Mouse (Mus musculus) kidney, embryonic 16.5 days (tissue): ENCODE results near the gene 4921504E06Rik. TPM values are rescaled to one million over a fixed set of nuclear protein-coding genes. Genes with fewer than 3 reads are reported as not detected.

ENCODE experiments used
- ATAC-seq: fragments of 200-750 bp; cut with Nextera tagmentation; 2 replicates; pipeline ENCODE4 v1.8.0; 2017; ENCODE audit warnings: moderate TSS enrichment; ENCODE audit not compliant: low FRiP score, low TSS enrichment
- H3K27ac ChIP-seq: fragments of 300-500 bp; sonication (generic); 2 replicates; pipeline ENCODE4 v1.5.1; 2014; ENCODE audit warnings: low read length
- H3K27me3 ChIP-seq: fragments of 300-500 bp; sonication (generic); 2 replicates; pipeline ENCODE4 v1.6.1; 2014; ENCODE audit warnings: low read length, control low read depth, mixed read lengths; ENCODE audit not compliant: insufficient read depth
- H3K36me3 ChIP-seq: fragments of 300-500 bp; sonication (generic); 2 replicates; pipeline ENCODE4 v1.6.1; 2014; ENCODE audit warnings: low read length, control low read depth, mixed read lengths; ENCODE audit not compliant: insufficient read depth
- H3K4me1 ChIP-seq: fragments of 300-500 bp; sonication (generic); 2 replicates; pipeline ENCODE4 v1.6.1; 2014; ENCODE audit warnings: low read length, control low read depth, mixed read lengths; ENCODE audit not compliant: insufficient read depth
- H3K4me2 ChIP-seq: fragments of 300-500 bp; sonication (generic); replicated peaks from 2 replicates; pipeline ENCODE4 v1.6.1; 2014; ENCODE audit warnings: low read depth, low read length
- H3K4me3 ChIP-seq: fragments of 300-500 bp; sonication (generic); 2 replicates; pipeline ENCODE4 v1.5.1; 2014; ENCODE audit warnings: mild to moderate bottlenecking, low read length
- H3K9ac ChIP-seq: fragments of 300-500 bp; sonication (generic); replicated peaks from 2 replicates; pipeline ENCODE4 v1.6.1; 2014; ENCODE audit warnings: low read length
- H3K9me3 ChIP-seq: fragments of 300-500 bp; sonication (generic); 2 replicates; pipeline ENCODE4 v1.6.1; 2016; ENCODE audit warnings: low read length, control low read depth
- WGBS: fragments of 180-500 bp; shearing (Covaris S2); extraction: QIAGEN DNeasy Blood & Tissue Kit; methylation state at CpG from one replicate; pipeline ENCODE4 v1.1.7; 2014; 5-methylcytosine and 5-hydroxymethylcytosine counted together
- polyA plus RNA-seq: library from polyadenylated mRNA; unstranded; fragments of >200 nt; fragmentation: Nextera tagmentation; extraction: Ambion mirVana; gene quantifications from 2 replicates; pipeline ENCODE4 v1.2.1, GENCODE M21; 2015

4921504E06Rik gene
- not detected in 2 replicates for polyA plus RNA-seq

- WGBS, result under 1% methylated on average over 24 of the region's 27 CpGs
- Histone ChIP-seq H3K9ac (peak within 1 kb of the TSS; percentile 61; the same call in 1 of the 2 replicates), H3K36me3 (no peaks in the 10 kb centered on the region), H3K9me3 (no peaks in the 10 kb centered on the region), H3K27me3 (no peaks in the 10 kb centered on the region), H3K4me2 (peak within 1 kb of the TSS; percentile 65), H3K4me3 (peak within 1 kb of the TSS; percentile 51), H3K4me1 (peaks cover 7% of the 10 kb centered on the region; the same call in 1 of the 2 replicates), H3K27ac (peak within 1 kb of the TSS; percentile 79)
- peak; percentile 94 for ATAC-seq
Measured at GRCm38 (mm10) chr2:19553821-19554592, at the start of gene 4921504E06Rik. TSS of gene 4921504E06Rik (minus strand) at chr2:19553914.

GRCm38 (mm10) chr2:19601386-19601925 lies 47.7 kb upstream of the 4921504E06Rik start:
- Histone ChIP-seq H3K27me3 (no peaks in the 10 kb centered on the region), H3K4me1 (no peaks in the 10 kb centered on the region), H3K27ac (no peak overlapping the region), H3K4me2 (no peak overlapping the region), H3K4me3 (no peak overlapping the region), H3K9me3 (no peaks in the 10 kb centered on the region), H3K36me3 (no peaks in the 10 kb centered on the region), H3K9ac (no peak overlapping the region)
- WGBS, result 75% methylated on average over 3 of the region's 3 CpGs
- ATAC-seq, result no peak

GRCm38 (mm10) chr2:19600860-19601259 lies 47.1 kb upstream of the 4921504E06Rik start:
- no peak overlapping the region for H3K9ac ChIP-seq
- no peak for ATAC-seq
- H3K27ac ChIP-seq, result no peak overlapping the region
- no peaks in the 10 kb centered on the region for H3K4me1 ChIP-seq
- WGBS, result 84% methylated on average over 5 of the region's 5 CpGs
- no peaks in the 10 kb centered on the region for H3K36me3 ChIP-seq
- no peaks in the 10 kb centered on the region for H3K9me3 ChIP-seq
- H3K27me3 ChIP-seq, result no peaks in the 10 kb centered on the region
- H3K4me3 ChIP-seq, result no peak overlapping the region
- H3K4me2 ChIP-seq, result no peak overlapping the region

- Histone ChIP-seq H3K36me3 (no peaks in the 10 kb centered on the region), H3K4me1 (no peaks in the 10 kb centered on the region), H3K27ac (no peak overlapping the region), H3K4me2 (no peak overlapping the region), H3K9ac (no peak overlapping the region), H3K9me3 (no peaks in the 10 kb centered on the region), H3K4me3 (no peak overlapping the region), H3K27me3 (no peaks in the 10 kb centered on the region)
- no peak for ATAC-seq
- 68% methylated on average over 5 of the region's 5 CpGs for WGBS
Measured at GRCm38 (mm10) chr2:19599801-19600200, 46.1 kb upstream of the 4921504E06Rik start.

GRCm38 (mm10) chr2:19596988-19597387 lies 43.3 kb upstream of the 4921504E06Rik start:
- no peaks in the 10 kb centered on the region for H3K36me3 ChIP-seq
- no peaks in the 10 kb centered on the region for H3K27me3 ChIP-seq
- no peaks in the 10 kb centered on the region for H3K9me3 ChIP-seq
- no peak overlapping the region for H3K27ac ChIP-seq
- peak; percentile 90; the same call in 1 of the 2 replicates for ATAC-seq
- H3K9ac ChIP-seq, result no peak overlapping the region
- H3K4me2 ChIP-seq, result no peak overlapping the region
- H3K4me1 ChIP-seq, result no peaks in the 10 kb centered on the region
- no peak overlapping the region for H3K4me3 ChIP-seq

GRCm38 (mm10) chr2:19596426-19596825 lies 42.7 kb upstream of the 4921504E06Rik start:
- H3K9me3 ChIP-seq, result no peaks in the 10 kb centered on the region
- H3K27me3 ChIP-seq, result no peaks in the 10 kb centered on the region
- H3K4me2 ChIP-seq, result no peak overlapping the region
- H3K4me1 ChIP-seq, result no peaks in the 10 kb centered on the region
- H3K36me3 ChIP-seq, result no peaks in the 10 kb centered on the region
- no peak for ATAC-seq
- H3K27ac ChIP-seq, result no peak overlapping the region
- no peak overlapping the region for H3K9ac ChIP-seq
- no peak overlapping the region for H3K4me3 ChIP-seq
- 66% methylated on average over 2 of the region's 2 CpGs for WGBS

GRCm38 (mm10) chr2:19594856-19595255 lies 41.1 kb upstream of the 4921504E06Rik start:
- no peak for ATAC-seq
- H3K4me2 ChIP-seq, result no peak overlapping the region
- WGBS, result 89% methylated on average over 7 of the region's 7 CpGs
- H3K4me1 ChIP-seq, result no peaks in the 10 kb centered on the region
- no peaks in the 10 kb centered on the region for H3K36me3 ChIP-seq
- no peak overlapping the region for H3K9ac ChIP-seq
- no peaks in the 10 kb centered on the region for H3K9me3 ChIP-seq
- H3K27ac ChIP-seq, result no peak overlapping the region
- no peak overlapping the region for H3K4me3 ChIP-seq
- H3K27me3 ChIP-seq, result no peaks in the 10 kb centered on the region

- H3K27ac ChIP-seq, result no peak overlapping the region
- WGBS, result 82% methylated on average over 3 of the region's 3 CpGs
- no peak overlapping the region for H3K4me3 ChIP-seq
- no peaks in the 10 kb centered on the region for H3K36me3 ChIP-seq
- H3K4me2 ChIP-seq, result no peak overlapping the region
- no peaks in the 10 kb centered on the region for H3K4me1 ChIP-seq
- no peaks in the 10 kb centered on the region for H3K27me3 ChIP-seq
- H3K9ac ChIP-seq, result no peak overlapping the region
- H3K9me3 ChIP-seq, result no peaks in the 10 kb centered on the region
- no peak for ATAC-seq
Measured at GRCm38 (mm10) chr2:19579846-19580245, 26.1 kb upstream of the 4921504E06Rik start.

- WGBS, result 76% methylated on average over 6 of the region's 6 CpGs
- Histone ChIP-seq H3K4me1 (no peaks in the 10 kb centered on the region), H3K27ac (no peak overlapping the region), H3K9me3 (no peaks in the 10 kb centered on the region), H3K9ac (no peak overlapping the region), H3K4me2 (no peak overlapping the region), H3K27me3 (no peaks in the 10 kb centered on the region), H3K4me3 (no peak overlapping the region), H3K36me3 (no peaks in the 10 kb centered on the region)
- no peak for ATAC-seq
Measured at GRCm38 (mm10) chr2:19579180-19579579, 25.5 kb upstream of the 4921504E06Rik start.

- 82% methylated on average over 5 of the region's 5 CpGs for WGBS
- Histone ChIP-seq H3K9ac (no peak overlapping the region), H3K27me3 (no peaks in the 10 kb centered on the region), H3K4me2 (no peak overlapping the region), H3K4me3 (no peak overlapping the region), H3K9me3 (no peaks in the 10 kb centered on the region), H3K4me1 (no peaks in the 10 kb centered on the region), H3K36me3 (no peaks in the 10 kb centered on the region), H3K27ac (no peak overlapping the region)
- no peak for ATAC-seq
Measured at GRCm38 (mm10) chr2:19562114-19562829, 8.6 kb upstream of the 4921504E06Rik start.
